Mouse (Mus musculus) adrenal gland, adult 18-20 months (tissue): ENCODE data around the gene Flnb. TPM values are rescaled to one million over a fixed set of nuclear protein-coding genes. Genes with fewer than 3 reads are reported as not detected.

Source experiments
- DNase-seq, 2 experiments: peaks; one replicate each; pipeline ENCODE4 v3.0.0; 2021 to 2022; ENCODE audit warnings: low spot score in 2 of 2
- total RNA-seq, 2 experiments: library from RNA; stranded (reverse); gene quantifications; 1 replicate in 1 of 2; 2 replicates in 1 of 2; pipeline ENCODE4 v1.2.3; 2021

The Flnb gene
- total RNA-seq, 2 experiments from 2014 or later = 56.1 to 56.8 TPM

GRCm38 (mm10) chr14:7824651-7825268 is 7.0 kb downstream of the Flnb start:
- peak in 1 of 2 experiments; percentile 47 for DNase-seq

GRCm38 (mm10) chr14:7826151-7826937 is 8.6 kb downstream of the Flnb start:
- no peak for DNase-seq

- DNase-seq = no peak
Observed at GRCm38 (mm10) chr14:7829181-7829580, 11.4 kb downstream of the Flnb start.

DNA sequence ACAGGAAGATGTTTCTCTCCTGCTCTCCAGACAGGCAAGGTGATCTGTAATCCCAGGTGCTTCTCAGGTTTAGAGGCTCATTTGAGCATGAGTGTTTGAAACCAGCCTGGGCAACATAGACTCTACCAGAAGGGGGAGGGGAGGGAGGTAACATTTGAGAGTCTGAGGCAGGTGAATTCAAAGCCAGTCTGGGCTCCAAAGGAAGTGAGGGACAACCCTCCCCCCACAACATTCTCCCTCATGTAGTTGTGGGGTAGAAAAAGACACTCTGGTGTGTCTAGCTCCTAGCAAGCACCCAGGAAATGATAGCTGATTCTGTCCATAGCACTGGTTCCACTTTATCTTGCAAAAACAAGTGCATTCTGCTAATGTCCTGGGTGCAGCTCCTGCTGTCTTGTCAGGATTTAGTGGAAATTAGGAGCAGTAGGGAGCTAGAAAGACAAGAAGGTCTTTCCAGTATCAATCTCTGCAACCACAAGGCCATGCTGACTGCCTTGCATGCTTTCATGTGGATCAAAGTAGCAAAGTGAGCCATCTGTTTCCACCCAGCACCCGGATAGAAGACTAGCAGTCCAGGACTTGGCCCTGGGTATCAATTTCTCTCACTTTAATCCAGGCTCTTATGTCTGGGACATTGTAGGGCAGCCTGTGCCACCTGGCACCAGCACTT is 14.1 kb downstream of the Flnb start:
- DNase-seq = no peak

- DNase-seq = no peak
Observed at GRCm38 (mm10) chr14:7832440-7832783, 14.7 kb downstream of the Flnb start.

DNA sequence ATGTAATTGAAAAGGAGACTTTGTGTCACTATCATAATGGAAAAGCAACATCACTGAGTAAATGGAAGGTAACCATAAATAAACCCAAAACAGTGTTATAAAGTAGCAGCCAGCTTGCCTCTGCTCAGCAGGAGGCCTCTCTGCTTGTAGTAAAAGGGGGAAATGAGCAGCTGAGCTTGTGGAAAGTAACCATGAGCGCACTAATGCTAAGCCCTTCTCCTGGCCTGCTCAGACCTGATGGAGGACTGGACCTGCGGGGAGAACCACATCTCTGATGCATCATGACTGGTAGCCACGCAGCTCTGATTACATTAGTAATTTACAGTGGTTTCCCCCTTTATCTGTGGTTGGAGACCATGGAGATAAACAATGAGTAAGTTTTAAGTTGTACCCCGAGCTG is 15.7 kb downstream of the Flnb start:
- DNase-seq = no peak

GRCm38 (mm10) chr14:7838564-7839089 is 20.9 kb downstream of the Flnb start:
- DNase-seq = no peak

- DNase-seq = no peak
Observed at GRCm38 (mm10) chr14:7839950-7840514, 22.3 kb downstream of the Flnb start.

- peak in 1 of 2 experiments; percentile 42 for DNase-seq
Observed at GRCm38 (mm10) chr14:7842631-7843332, 25.0 kb downstream of the Flnb start.

- DNase-seq = no peak
Observed at GRCm38 (mm10) chr14:7846696-7847095, 28.9 kb downstream of the Flnb start.

- DNase-seq = no peak
Observed at GRCm38 (mm10) chr14:7847746-7848232, 30.0 kb downstream of the Flnb start.

- DNase-seq = no peak
Observed at GRCm38 (mm10) chr14:7850913-7851312, 33.2 kb downstream of the Flnb start.

DNA sequence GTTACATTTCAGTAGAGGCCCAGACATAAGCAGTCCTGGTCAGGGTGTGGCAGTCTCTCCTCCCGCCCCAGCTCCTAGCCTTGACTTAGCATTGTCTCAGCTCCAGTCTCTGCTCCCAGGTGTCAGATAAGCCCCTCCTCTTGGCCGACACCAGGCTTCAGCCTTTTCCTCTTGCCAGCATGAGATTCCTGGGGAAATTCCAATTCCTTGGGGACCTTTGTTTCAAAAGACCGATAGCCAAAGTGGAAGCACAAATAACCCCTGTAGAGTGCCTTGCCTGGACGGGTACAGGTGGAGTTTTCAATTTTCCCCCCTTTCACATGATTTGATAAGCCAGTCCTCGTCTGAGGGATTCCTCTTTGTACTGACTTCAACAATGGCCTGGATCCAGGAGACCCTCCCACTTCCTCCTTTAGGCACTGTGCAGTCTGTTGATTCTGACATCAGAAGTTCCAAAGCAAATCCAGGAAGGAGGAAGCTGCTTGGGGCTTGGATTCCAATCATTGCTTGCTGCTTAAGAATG is 33.8 kb downstream of the Flnb start:
- no peak for DNase-seq

DNA sequence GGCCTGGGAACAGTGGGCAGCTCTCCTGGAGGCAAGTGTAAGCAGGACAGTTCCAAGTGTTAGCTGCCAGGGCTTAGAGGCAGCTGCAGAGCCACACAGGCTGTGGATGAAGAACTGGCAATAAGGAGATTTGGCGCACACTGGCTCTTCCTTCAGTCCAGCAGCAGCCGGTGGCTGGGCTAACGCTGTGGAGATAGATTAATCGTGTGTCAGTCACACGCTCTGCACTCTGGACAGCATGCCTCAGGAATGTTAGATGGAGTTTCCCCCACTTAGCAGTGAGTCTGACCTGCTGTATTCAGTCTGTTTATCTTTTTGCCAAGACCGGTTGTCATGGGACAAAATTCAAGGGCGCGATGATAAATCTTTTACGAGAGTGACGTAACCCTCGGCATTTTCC is 35.9 kb downstream of the Flnb start:
- DNase-seq = peak in 1 of 2 experiments; percentile 37

GRCm38 (mm10) chr14:7854366-7854765 is 36.6 kb downstream of the Flnb start:
- no peak for DNase-seq

- DNase-seq = no peak
Observed at GRCm38 (mm10) chr14:7855101-7855500, 37.3 kb downstream of the Flnb start.

- no peak for DNase-seq
Observed at GRCm38 (mm10) chr14:7855501-7855900, 37.7 kb downstream of the Flnb start.

DNA sequence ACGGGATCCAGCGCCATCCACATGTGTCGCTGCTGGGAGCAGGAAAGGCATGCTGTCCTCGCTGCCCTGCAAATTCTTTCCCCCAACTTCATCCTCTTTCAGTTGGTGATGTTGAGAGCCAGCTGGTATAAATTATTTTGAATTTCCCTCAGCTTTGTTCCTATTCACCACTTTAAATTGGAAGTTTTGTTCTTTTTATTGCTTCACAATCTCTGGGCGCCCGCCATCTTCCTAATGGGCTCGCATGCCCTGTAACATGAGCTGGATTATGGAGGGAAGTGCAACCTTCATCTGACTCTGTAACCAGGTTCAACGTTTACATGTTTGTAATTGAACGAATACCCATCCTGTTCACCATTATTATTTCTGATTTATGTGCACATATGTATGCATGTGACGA is 38.6 kb downstream of the Flnb start:
- no peak for DNase-seq

- DNase-seq = no peak
Observed at GRCm38 (mm10) chr14:7857835-7858234, 40.1 kb downstream of the Flnb start.

DNA sequence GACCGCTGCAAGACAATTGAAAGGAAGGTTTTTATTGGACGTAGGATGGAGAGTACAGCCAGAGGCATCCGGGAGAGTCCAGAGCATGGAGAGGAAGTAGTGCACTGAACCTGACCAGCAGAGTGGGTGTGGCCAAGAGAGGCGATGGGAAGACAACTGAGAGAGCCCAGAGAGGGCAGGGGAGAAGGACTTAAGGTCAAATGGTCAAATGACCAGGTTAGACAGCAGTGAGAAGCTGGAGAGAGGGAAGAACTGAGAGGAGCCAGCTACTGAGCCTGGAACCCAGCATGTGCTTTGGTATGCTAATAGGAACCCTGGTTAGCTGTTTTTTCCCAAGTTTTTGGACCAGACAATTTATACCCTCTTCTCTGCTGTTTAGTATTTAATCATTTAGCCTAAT is 40.7 kb downstream of the Flnb start:
- no peak for DNase-seq
